Mouse (Mus musculus) midbrain, embryonic 15.5 days (tissue): ENCODE measurements at regions not wholly inside any gene's neighbourhood (a gene's known extent, or its start where the extent isn't known, plus 50 kb on each side); places are given as distances from the start of the nearest gene placed in this dataset.

Source experiments
- ATAC-seq: fragments of 200-750 bp; cut with Nextera tagmentation; replicated peaks from 2 replicates; pipeline ENCODE4 v1.8.0; 2017; ENCODE audit warnings: moderate TSS enrichment
- H3K27ac ChIP-seq: fragments of 300-500 bp; sonication (generic); 2 replicates; pipeline ENCODE4 v1.5.1; 2015; ENCODE audit warnings: mild to moderate bottlenecking, inconsistent platforms
- H3K27me3 ChIP-seq: fragments of 300-500 bp; sonication (generic); replicated peaks from 2 replicates; pipeline ENCODE4 v1.6.1; 2015; ENCODE audit warnings: inconsistent platforms
- H3K36me3 ChIP-seq: fragments of 300-500 bp; sonication (generic); replicated peaks from 2 replicates; pipeline ENCODE4 v1.6.1; 2015; ENCODE audit warnings: inconsistent platforms
- H3K4me1 ChIP-seq: fragments of 300-500 bp; sonication (generic); 2 replicates; pipeline ENCODE4 v1.6.1; 2015; ENCODE audit warnings: inconsistent platforms
- H3K4me2 ChIP-seq: fragments of 300-500 bp; sonication (generic); 2 replicates; pipeline ENCODE4 v1.6.1; 2015; ENCODE audit warnings: inconsistent platforms, mild to moderate bottlenecking, moderate library complexity
- H3K4me3 ChIP-seq: fragments of 300-500 bp; sonication (generic); 2 replicates; pipeline ENCODE4 v1.5.1; 2015; ENCODE audit warnings: mild to moderate bottlenecking, inconsistent platforms
- H3K9ac ChIP-seq: fragments of 300-500 bp; sonication (generic); 2 replicates; pipeline ENCODE4 v1.6.1; 2015; ENCODE audit warnings: mild to moderate bottlenecking, inconsistent platforms
- H3K9me3 ChIP-seq: fragments of 300-500 bp; sonication (generic); 2 replicates; pipeline ENCODE4 v1.6.1; 2016; ENCODE audit warnings: inconsistent platforms
- WGBS: fragments of 180-500 bp; shearing (Covaris S2); methylation state at CpG from one replicate; pipeline ENCODE4 v1.1.7; 2015; ENCODE audit warnings: mixed read lengths; 5-methylcytosine and 5-hydroxymethylcytosine counted together

DNA sequence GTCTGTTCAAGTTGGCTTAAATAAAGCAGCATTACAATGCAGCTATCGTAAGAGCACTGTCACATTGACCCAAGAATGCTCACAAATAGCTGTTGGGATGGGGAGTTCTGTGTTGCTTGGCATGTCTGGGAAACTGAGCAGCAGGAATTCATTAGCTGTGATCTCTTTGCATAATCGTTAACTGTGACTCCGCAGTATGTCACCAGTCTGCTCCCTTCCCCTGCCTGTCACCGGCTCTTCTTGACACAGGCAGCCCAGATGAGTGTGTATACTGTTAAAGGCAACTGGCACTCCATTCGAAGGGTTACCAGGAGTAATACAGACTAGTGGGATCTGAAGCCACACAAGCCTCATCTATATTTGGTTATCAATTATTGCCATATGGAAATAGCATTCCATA lies 67.3 kb upstream of the Osbpl8 start:
- Histone ChIP-seq H3K36me3 (no peaks in the 10 kb centered on the region), H3K4me1 (peaks cover 9% of the 10 kb centered on the region), H3K9me3 (no peaks in the 10 kb centered on the region), H3K4me2 (no peak overlapping the region), H3K27me3 (no peaks in the 10 kb centered on the region), H3K4me3 (no peak overlapping the region), H3K27ac (no peak overlapping the region), H3K9ac (no peak overlapping the region)
- no peak for ATAC-seq
- 43% methylated on average over 5 of the region's 5 CpGs for WGBS

DNA sequence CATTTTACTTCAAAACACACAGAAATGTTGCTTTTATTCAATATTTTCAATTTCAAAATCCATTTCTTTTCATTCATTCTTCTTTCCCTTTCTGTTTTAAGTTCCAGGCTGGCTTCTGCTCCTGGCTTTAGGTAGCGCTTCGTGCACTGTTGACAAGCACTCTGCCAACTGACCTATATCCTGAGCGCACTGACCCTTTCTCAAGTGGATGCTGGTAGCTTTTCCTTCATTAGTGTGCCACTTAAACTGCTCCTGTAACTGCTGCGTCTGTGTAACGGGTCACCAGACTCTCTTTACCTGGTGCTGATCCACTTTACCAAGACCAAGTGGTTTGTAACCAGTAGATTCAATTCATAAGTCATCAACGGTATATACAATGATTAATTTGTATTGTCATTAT lies 67.7 kb upstream of the Osbpl8 start:
- H3K9me3 ChIP-seq: no peaks in the 10 kb centered on the region
- no peak overlapping the region for H3K9ac ChIP-seq
- no peak for ATAC-seq
- WGBS: 84% methylated on average over 6 of the region's 6 CpGs
- no peaks in the 10 kb centered on the region for H3K36me3 ChIP-seq
- no peak overlapping the region for H3K27ac ChIP-seq
- no peak overlapping the region for H3K4me3 ChIP-seq
- no peaks in the 10 kb centered on the region for H3K27me3 ChIP-seq
- H3K4me2 ChIP-seq: no peak overlapping the region
- H3K4me1 ChIP-seq: peaks cover 9% of the 10 kb centered on the region

DNA sequence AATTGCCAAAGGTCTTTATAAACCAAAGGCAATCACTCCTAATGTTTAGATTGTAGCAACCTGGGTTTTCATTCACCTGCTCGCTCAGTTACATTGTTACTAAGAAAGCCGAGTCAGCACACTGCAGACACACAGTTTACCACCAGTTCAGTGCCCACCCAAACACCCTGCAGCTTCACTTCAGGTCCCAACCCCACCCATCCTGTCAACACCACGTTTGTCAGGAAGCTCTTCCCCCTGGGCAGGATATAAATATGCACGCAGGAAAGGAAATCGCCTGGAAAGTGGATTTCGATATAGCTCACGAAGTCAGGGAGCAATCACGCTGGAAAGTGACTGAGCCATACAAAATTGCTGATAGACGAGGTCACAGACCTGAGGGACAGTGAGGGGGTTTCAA lies 70.1 kb upstream of the Osbpl8 start:
- no peak overlapping the region for H3K4me3 ChIP-seq
- H3K36me3 ChIP-seq: no peaks in the 10 kb centered on the region
- H3K27me3 ChIP-seq: no peaks in the 10 kb centered on the region
- H3K4me2 ChIP-seq: no peak overlapping the region
- no peak overlapping the region for H3K9ac ChIP-seq
- peaks cover 4% of the 10 kb centered on the region for H3K4me1 ChIP-seq
- H3K27ac ChIP-seq: no peak overlapping the region
- no peak for ATAC-seq
- WGBS: 47% methylated on average over 9 of the region's 9 CpGs
- no peaks in the 10 kb centered on the region for H3K9me3 ChIP-seq

DNA sequence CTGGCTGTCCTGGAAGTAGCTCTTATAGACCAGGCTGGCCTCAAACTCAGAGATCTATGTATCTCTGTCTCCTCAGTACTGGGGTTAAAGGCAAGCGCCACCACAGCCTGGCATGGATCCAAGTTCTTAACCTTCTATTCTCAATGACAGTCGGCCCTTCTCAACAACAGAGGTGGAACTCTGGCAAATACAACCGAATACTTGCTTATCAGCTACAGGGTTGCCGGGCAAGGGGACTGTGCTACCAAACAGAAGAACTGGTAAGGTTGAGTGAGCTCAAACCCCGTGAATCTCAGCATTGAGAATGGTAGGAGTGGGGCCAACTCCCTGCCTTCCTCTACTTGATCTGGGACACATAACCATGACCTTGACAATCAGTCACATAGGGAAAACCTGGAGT lies 75.2 kb upstream of the Osbpl8 start:
- no peaks in the 10 kb centered on the region for H3K9me3 ChIP-seq
- no peak overlapping the region for H3K4me2 ChIP-seq
- no peak overlapping the region for H3K4me3 ChIP-seq
- no peaks in the 10 kb centered on the region for H3K36me3 ChIP-seq
- H3K27ac ChIP-seq: no peak overlapping the region
- H3K9ac ChIP-seq: no peak overlapping the region
- no peaks in the 10 kb centered on the region for H3K4me1 ChIP-seq
- no peak for ATAC-seq
- no peaks in the 10 kb centered on the region for H3K27me3 ChIP-seq
- WGBS: 66% methylated on average over 5 of the region's 5 CpGs

DNA sequence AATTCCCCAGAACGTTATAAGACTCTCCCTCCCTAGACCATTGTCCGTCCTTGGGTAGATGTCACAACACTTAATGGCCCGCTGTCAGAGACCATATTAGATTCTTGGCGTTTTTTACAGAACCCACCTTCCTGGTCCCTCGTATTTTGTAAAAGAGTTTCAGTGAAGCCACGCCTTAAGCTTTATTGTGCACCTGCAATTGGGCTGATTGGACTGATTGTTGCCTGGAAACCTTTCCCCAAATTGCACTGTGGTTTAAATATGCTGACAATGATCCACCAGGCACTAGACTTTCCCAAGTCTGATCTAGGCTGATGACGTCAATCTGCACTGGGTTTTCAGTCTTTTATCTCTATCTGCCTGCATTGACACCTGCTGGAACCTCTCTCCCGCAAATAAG lies 75.6 kb upstream of the Zdhhc17 start:
- Histone ChIP-seq H3K27ac (no peak overlapping the region), H3K4me2 (no peak overlapping the region), H3K9ac (no peak overlapping the region), H3K36me3 (no peaks in the 10 kb centered on the region), H3K9me3 (no peaks in the 10 kb centered on the region), H3K4me3 (no peak overlapping the region), H3K27me3 (no peaks in the 10 kb centered on the region), H3K4me1 (peaks cover 3% of the 10 kb centered on the region; the same call in 1 of the 2 replicates)
- no peak for ATAC-seq
- WGBS: 88% methylated on average over 8 of the region's 8 CpGs

DNA sequence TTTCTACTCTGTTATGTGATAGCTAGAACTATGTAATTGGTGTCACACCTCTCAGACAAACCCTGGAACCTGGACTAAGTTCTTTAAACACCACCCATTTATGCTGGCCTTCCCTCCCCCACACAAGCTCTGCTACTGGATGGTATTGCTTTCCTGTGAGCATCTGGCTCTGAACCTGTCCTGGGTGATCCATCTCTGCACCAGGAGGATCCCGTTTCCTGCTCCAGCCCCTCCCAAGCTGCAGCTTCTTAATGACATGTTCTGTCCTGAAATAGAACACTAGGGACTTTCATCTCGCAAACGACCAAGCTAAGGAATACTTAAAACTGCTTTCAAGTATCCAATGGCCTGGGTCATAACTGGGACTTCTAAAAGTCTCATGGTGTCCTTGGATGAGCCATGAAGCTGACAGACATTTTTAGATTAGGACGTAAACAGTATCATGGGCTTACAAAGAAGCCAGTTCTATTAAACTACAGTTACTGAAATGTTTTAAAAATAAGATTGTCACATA lies 74.4 kb upstream of the Zdhhc17 start:
- H3K27me3 ChIP-seq: no peaks in the 10 kb centered on the region
- no peak overlapping the region for H3K9ac ChIP-seq
- no peaks in the 10 kb centered on the region for H3K9me3 ChIP-seq
- 69% methylated on average over 4 of the region's 4 CpGs for WGBS
- H3K27ac ChIP-seq: no peak overlapping the region
- no peaks in the 10 kb centered on the region for H3K36me3 ChIP-seq
- ATAC-seq: no peak
- no peak overlapping the region for H3K4me2 ChIP-seq
- H3K4me1 ChIP-seq: peaks cover 3% of the 10 kb centered on the region; the same call in 1 of the 2 replicates
- H3K4me3 ChIP-seq: no peak overlapping the region

DNA sequence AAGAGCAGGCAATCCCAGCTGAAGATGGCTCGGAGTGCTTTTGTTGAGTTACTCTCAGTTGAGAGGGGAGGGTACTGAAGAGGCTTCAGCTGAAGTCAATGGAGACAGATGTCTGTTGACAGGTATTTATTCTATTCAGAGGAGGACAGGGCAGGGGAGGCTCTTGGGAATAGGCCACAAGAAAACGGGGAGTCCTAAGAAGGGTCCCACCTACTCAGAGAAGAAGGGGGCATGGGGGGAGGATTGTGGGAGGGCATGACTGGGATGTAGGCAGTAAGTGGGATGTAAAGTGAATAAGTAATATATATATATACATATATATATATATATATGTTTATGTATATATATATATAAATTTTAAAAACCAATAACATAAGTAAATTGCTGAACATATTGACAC lies 73.9 kb upstream of the Zdhhc17 start:
- no peak overlapping the region for H3K27ac ChIP-seq
- no peaks in the 10 kb centered on the region for H3K36me3 ChIP-seq
- H3K4me1 ChIP-seq: peaks cover 3% of the 10 kb centered on the region; the same call in 1 of the 2 replicates
- no peak overlapping the region for H3K4me2 ChIP-seq
- no peak overlapping the region for H3K9ac ChIP-seq
- H3K9me3 ChIP-seq: no peaks in the 10 kb centered on the region
- peak; percentile 54; the same call in 1 of the 2 replicates for ATAC-seq
- H3K4me3 ChIP-seq: no peak overlapping the region
- 22% methylated on average over 2 of the region's 2 CpGs for WGBS
- no peaks in the 10 kb centered on the region for H3K27me3 ChIP-seq

DNA sequence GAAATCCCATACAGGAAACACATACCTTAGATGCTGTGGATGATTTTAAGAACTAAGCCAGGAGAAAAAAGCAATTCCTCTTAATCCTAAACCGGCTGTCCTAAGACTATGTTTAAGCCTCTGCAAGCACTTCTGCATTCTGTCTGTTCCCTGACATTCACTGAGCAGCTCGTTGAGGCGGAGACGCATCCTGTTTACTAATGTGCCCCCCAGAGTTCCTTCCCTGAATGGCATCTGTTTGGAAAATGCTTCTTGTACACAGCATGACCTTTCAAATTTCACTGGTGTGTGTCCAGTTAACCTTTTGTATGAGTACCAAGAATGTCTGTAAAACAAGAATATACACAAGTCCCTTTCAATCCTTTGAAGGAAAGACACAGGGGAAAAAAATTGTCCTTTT lies 73.4 kb upstream of the Zdhhc17 start:
- no peak overlapping the region for H3K9ac ChIP-seq
- no peak overlapping the region for H3K4me2 ChIP-seq
- no peaks in the 10 kb centered on the region for H3K9me3 ChIP-seq
- ATAC-seq: no peak; the same call in 1 of the 2 replicates
- H3K27ac ChIP-seq: no peak overlapping the region
- no peaks in the 10 kb centered on the region for H3K36me3 ChIP-seq
- no peak overlapping the region for H3K4me3 ChIP-seq
- WGBS: 13% methylated on average over 4 of the region's 4 CpGs
- H3K4me1 ChIP-seq: peaks cover 3% of the 10 kb centered on the region; the same call in 1 of the 2 replicates
- H3K27me3 ChIP-seq: no peaks in the 10 kb centered on the region

DNA sequence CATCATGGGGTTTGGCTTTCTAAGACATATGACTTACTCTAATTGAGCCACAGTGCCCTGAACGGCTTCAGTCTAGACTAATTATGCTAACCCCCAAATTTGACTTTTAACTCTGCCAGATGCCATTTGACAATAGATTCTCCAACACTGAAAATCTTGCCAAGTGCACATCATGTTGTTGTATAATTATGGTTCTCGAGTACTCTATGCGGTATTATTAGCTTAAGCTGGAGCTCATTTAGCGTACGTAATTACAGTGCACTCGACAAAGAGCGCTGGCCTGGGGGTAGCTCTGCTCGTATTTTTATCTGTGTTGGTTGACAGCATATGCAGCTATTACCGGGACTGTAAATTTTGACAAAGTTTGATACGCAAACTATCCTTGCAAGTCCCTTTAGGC lies 70.4 kb upstream of the Zdhhc17 start:
- no peak overlapping the region for H3K9ac ChIP-seq
- no peaks in the 10 kb centered on the region for H3K27me3 ChIP-seq
- no peaks in the 10 kb centered on the region for H3K36me3 ChIP-seq
- peaks cover 3% of the 10 kb centered on the region; the same call in 1 of the 2 replicates for H3K4me1 ChIP-seq
- no peak overlapping the region for H3K4me2 ChIP-seq
- no peak overlapping the region for H3K4me3 ChIP-seq
- no peaks in the 10 kb centered on the region for H3K9me3 ChIP-seq
- no peak overlapping the region for H3K27ac ChIP-seq
- peak; percentile 67; the same call in 1 of the 2 replicates for ATAC-seq
- WGBS: 49% methylated on average over 10 of the region's 10 CpGs

DNA sequence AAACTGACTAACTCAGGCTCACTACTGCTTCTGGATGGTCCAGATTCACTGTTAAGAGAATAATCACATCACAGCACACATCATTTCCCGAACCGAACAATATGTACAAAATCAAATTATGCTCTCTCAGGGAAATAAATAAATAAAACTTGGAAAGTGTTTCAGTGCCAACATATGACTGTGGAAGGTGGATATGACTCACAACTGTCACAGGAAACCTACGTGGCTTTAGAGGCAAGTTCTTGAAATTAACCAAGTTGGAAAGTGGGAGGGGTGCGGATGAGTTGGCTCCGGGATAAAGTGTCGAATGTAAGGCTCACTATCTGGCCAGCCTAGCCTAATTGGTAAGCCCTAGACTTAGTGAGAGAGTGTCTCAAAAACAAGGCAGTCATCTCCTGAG lies 69.1 kb upstream of the Zdhhc17 start:
- 82% methylated on average over 6 of the region's 6 CpGs for WGBS
- H3K4me3 ChIP-seq: no peak overlapping the region
- no peak for ATAC-seq

DNA sequence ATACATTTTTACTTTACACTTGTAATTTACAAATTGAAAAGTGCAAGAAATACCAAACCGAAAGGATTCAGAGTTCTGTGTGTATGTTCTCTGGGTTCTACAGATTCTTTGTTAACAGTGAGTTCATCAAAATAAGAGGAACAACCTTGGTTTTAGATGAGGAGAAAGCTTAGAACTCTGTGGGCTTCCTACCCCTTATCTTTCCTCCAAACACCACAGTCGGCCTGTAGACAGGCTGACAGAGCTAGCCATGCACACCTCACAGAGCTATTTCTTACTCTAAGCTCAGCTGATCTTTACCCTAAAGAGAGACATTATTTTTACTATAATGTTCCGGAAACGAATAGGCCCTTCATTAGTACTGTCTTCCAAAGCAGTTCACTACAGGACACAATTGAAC lies 67.7 kb upstream of the Zdhhc17 start:
- H3K9me3 ChIP-seq: no peaks in the 10 kb centered on the region

More for the DNA sequence above, 69.1 kb upstream of the Zdhhc17 start:
- no peaks in the 10 kb centered on the region for H3K9me3 ChIP-seq
- peaks cover 3% of the 10 kb centered on the region; the same call in 1 of the 2 replicates for H3K4me1 ChIP-seq
- H3K27ac ChIP-seq: no peak overlapping the region
- no peaks in the 10 kb centered on the region for H3K36me3 ChIP-seq
- H3K4me2 ChIP-seq: no peak overlapping the region
- no peak overlapping the region for H3K9ac ChIP-seq
- no peaks in the 10 kb centered on the region for H3K27me3 ChIP-seq

DNA sequence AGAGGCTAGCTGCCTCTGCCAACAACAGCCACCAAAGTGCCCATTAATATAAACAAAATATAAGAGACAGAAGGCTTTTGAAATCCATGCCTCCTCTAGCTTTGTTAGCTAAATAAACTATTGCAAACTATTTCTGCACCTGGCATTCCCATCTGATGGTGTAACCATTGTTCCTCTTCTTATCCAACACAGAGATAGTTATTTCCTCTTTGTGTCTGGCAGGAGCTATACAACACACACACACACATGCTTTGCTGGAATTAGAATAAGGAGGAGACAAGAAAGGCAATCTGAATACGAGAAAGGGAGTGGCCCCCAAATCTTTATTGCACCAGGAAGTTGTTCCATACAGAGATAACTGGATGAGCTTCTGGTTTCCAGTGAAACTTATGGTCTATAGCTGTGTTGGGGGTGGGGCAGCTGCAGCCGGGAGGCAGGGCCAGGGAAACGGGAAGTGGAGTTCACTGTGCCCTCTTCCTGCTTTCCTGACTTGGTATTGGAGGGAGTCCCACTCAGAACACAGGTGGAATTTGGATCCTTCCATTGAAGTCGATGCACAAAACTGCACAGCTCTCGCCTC lies 64.0 kb upstream of the Zdhhc17 start:
- H3K36me3 ChIP-seq: no peaks in the 10 kb centered on the region
- peaks cover 11% of the 10 kb centered on the region for H3K4me1 ChIP-seq
- H3K4me2 ChIP-seq: no peak overlapping the region
- no peak for ATAC-seq
- no peaks in the 10 kb centered on the region for H3K9me3 ChIP-seq
- H3K9ac ChIP-seq: no peak overlapping the region
- H3K4me3 ChIP-seq: no peak overlapping the region
- 72% methylated on average over 5 of the region's 5 CpGs for whole genome bisulfite sequencing
- no peak overlapping the region for H3K27ac ChIP-seq
- no peaks in the 10 kb centered on the region for H3K27me3 ChIP-seq

More for the DNA sequence above, 67.7 kb upstream of the Zdhhc17 start:
- no peaks in the 10 kb centered on the region for H3K27me3 ChIP-seq
- no peak overlapping the region for H3K9ac ChIP-seq
- WGBS: 88% methylated on average over 4 of the region's 4 CpGs
- peaks cover 7% of the 10 kb centered on the region for H3K4me1 ChIP-seq
- no peaks in the 10 kb centered on the region for H3K36me3 ChIP-seq
- no peak overlapping the region for H3K4me3 ChIP-seq
- ATAC-seq: no peak
- H3K27ac ChIP-seq: no peak overlapping the region
- H3K4me2 ChIP-seq: no peak overlapping the region

DNA sequence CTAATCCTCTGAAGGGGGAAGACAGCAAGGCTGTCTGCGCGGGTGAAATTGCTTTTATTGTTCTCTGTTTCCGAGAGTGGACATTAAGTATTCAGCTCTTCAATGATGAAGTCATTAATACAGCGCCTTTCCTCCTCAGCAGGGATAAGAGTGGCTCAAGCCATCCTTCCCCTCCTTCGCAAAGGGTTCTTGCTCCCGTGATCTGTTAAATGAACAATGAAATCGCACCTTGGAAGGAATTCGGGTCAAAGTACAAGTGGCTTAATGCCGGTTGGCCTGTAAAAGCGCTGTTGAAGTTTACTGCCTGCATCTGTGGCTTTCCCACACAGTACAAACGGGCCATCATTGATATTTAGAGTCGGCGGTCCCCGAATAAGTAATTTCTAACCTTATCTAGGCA lies 63.3 kb upstream of the Zdhhc17 start:
- ATAC-seq: peak; percentile 67
- WGBS: 18% methylated on average over 14 of the region's 14 CpGs
- Histone ChIP-seq H3K9me3 (no peaks in the 10 kb centered on the region), H3K4me1 (peaks cover 11% of the 10 kb centered on the region), H3K4me2 (peak overlapping the region; percentile 10; the same call in 1 of the 2 replicates), H3K4me3 (no peak overlapping the region), H3K36me3 (no peaks in the 10 kb centered on the region), H3K27me3 (no peaks in the 10 kb centered on the region), H3K27ac (no peak overlapping the region), H3K9ac (no peak overlapping the region)
